Mouse (Mus musculus) ZHBTc4 (cell line): Measurements from ENCODE around the gene Ano1.

Experiments
- DNase-seq: peaks from one replicate; pipeline ENCODE4 v3.0.0-alpha.2; 2011; ENCODE audit warnings: low read depth, low spot score

The Ano1 gene

DNA sequence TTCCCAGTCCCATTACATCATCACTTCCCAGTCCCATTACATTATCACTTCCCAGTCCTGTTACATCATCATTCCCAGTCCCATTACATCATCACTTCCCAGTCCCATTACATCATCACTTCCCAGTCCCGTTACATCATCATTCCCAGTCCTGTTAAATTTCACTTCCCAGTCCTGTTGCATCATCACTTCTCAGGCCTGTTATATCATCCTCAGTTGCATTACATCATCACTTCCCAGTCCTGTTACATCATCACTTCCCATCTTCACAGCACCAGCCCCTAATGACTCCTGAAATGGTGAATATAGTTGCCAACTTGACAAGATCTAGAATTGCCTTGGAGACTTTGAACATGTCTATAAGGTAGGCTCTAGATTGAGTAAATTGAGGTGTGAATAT is 17.1 kb upstream of the Ano1 start:
- no peak for DNase-seq

DNA sequence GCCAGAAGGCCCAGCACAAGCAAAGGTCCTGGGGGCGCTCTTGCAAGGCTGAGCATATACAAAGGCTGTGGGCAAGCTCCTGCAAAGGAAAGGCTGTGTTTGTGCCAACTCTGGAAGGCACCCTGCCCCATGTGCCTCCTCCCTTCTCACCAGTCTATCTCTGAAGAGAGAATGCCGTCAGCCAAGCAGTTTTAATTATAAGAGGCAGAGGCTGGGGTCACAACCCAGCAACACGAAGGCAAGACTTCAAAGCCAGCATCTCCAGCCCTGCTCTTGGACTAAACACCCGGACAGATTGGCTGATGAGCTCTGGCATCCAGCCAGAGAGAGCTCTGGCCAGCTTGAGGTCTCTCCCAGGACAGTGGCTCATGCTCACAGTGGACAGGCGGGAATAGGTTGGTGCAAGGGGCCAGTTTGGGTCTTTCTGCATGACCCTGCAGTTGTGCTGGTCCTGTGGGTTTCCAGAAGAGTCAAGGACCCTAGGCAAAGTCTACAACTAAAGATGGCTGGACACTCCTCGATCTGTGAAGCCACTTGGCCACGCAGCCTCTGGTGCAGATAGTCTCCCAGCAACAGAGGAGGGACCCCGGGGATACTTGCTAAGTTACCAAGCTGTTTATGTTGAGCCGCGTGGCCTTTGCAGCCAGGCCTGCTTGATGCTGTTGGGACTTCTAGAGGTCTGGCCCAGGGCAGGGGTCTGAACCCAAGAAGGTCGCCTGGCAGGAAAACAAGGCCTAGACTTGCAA is 12.9 kb upstream of the Ano1 start:
- no peak for DNase-seq

DNA sequence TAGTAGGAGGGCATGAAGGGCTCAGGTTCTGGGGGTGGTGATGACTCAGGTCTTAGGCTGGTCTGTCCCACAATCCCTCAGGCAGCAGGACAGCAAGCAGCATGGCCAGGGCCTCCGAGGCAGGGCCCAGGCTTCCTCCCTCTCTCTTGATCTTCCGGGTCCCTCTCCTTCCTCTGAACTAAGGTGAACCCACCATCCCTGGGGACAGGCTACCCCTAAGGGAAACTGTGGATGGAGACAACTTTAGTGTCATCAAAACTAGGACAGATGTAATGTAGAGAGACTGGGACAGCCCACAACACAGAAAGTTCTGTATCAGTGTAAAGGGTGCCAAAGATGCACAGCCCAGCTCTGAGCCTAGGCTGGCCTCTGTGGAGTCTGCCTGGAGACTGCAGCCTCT is 12.2 kb upstream of the Ano1 start:
- no peak for DNase-seq

DNA sequence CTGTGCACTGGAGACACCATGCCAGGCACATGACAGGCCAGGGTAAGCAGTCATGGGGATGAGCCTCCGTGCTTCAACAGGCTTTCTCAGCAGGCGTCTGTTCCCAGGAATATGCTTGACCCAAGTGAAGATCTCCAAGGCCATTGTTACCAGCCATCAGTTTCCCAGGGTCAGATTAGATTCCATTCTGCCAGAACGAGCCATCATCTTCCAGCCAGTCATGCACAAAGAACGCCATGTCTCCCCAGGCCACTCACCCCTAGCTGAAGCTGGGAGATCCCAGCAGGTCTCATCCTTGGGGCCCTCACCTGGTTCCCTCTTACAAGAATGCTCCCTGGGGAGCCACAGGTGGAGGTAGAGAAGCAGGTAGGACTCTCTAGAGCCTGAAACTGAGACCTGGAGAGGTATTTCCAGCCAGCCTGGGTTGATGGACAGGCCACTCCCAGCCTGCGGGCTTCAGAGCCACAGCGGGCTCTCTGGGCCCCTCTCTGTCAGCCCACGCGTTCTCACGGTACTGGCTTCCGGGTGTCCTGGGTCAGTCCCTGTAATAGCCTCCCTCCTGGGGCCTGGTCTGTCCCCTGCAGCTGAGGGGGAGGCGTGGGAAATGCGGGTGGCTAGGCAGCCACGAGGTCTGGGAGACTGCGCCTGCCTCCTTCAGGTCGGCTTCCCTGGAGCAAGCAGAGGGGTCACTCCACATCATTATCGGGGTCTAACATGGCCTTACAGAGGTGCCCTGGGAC is 10.9 kb upstream of the Ano1 start:
- no peak for DNase-seq

DNA sequence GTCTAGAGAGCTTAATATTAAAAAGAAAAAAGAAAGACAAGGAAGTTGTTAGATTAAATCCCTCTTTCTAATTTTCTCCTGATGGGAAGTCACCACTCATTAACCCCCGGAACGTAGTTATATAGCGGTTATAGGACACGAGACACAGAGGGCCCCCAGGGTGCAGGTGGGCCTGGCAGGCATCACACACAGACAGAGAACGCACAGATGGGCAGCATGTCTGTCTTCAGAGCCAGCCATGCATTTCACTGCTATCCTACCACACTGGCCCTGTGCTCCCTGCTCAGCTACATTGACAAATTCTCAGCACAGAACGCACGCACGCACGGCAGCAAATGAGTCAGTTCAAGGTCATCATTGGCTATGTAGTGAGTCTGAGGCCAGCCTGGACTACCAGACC is 8.5 kb upstream of the Ano1 start:
- no peak for DNase-seq

DNA sequence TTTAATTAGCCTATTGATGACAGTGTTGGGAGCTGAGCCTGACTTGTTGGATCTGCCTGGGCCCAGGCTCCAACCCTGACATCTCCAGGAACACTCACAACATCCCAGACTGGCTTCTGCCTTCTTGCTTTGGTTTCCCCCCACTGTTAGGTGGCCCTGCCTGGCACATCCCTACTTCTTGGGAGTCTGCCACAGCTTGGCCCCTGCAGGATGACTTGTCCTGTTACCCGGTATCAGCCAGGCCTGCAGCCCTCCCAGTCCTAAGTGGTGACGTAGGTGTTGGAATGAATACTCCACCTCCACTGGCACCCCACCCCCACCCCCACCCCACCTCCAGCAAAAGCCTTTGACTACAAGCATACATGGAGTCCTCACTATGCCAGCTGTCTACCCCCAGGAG is 7.7 kb upstream of the Ano1 start:
- DNase-seq, result no peak

DNA sequence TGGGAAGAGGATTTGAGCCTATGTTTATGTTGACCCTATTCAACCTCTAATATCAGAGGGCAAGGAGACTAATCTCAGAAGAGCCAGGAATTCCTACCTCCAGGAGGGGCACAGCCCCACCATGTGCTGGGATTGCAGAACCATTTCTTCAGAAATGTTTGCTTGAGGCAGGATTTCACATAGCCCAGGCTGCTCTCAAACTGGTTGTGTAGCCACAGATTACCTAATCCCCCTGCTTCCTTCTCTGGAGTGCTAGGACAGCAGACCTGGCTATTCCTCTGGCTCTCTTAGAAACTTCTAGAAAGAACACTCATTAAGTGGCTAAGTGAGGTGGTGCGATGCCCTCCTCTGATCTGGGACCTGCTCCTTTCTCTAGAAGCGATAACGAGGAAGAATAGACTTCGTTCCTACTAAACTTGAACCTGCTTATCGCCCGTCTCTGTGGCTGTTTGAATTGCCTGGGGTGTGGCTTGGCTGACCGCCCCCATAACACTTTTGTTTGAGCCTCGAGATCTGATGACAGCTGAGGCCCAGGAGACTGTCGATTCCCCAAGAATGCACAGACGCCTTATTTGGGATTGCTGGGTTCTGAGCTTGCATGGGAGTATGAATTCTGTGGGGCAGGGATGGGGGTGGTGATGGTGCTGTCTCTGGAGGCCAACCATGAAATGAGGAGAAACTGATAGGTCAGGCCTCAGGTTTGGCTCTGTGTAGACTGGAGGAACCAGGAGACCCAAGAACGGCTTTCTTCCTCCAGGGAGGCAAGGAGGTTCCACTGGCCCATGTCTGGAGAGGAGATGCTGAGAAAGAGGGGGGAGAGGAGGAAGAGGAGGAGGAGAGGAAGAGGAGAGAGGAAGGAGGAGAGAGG is 4.0 kb upstream of the Ano1 start:
- DNase-seq, result no peak

DNA sequence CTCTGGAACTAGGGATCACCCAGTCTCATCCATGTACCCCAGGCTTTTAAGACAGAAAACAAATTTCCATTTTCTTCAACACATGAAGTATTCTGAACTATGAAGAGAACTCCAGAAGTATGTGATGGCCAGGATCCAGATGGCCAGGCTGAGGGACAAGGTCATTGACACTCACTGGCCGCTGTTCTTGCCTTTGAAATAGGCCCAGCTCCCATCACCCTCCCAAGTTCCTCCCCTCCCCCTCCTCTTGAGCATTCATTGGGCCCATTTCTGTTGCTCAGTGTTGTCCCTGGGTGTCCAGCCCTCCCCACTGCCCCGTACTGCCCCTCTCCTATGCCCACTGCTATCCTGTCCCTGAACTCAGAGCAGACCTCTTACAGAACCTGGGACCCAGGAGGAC is 2.9 kb upstream of the Ano1 start:
- DNase-seq, result no peak

DNA sequence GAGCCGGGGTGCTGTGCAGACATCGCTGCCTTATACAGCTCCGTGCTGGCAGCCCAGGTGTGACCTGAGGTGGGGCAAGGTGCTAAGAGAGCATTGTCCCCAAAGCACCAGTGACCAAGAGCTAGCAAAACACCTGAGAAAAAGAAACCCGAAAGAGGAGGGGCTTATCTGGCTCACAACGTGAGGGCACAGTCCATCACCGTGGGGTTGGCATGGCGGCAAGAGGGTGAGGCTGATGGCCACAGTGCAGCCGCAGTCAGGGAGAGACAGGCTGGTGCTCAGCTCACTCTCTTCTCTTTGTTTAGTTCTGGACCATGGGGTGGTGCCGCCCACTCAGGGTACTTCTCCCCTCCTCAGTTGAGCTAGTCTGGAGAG is 1.9 kb upstream of the Ano1 start:
- no peak for DNase-seq

DNA sequence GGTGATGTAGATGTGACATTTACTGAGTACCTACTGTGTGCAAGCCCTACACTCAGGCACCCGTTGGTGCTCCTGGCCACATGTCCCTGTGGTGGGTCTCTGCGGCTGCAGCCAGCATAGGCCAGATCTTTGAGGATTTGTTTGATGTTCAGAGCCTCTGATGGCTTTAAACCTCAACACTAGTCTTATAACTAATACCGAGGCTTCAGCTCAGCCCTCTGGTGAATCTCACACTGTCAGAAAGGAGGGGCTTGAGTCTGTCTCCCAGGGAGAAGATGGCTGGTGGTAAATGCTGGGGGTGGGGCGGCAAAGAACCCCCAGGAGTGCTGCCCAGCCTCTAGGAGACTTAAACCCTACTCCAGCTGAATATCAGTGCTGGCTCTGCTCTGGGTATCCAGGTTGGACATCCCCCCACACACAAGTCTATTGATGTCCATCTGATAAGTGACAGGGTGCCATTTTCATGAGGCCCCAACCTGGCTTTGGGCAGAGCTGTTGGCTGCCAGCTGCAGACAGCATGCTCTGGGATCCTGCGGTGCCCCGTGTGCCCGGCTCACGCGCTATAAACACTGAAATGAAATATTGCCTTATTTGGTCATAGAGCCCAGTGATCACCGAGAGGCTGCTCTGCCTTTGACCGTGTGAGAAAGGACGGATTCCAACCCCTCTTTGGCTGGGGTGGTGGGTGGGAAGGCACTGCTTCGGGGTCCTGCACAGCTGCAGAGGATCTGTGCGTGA is 1.3 kb upstream of the Ano1 start:
- DNase-seq, result no peak

DNA sequence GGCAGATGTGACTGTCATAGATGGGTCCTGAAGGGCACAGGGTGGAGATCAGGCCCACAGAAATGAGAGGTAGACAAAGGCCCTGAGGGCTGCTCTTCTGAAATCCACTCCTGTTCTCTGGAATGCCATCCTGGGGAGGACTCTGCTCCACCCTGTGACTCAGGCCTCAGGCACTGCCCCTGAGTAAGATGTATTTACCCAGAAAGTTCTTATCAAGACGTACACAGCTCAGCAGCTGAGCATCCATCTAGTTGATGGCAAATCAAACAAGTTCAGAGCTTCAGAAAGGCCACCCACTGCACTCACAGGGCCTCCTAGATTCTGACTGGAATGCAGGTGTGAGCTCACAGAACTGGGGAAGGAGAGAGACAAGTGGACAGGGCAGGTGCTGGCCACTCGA is 4.0 kb downstream of the Ano1 start:
- DNase-seq, result peak; percentile 11

DNA sequence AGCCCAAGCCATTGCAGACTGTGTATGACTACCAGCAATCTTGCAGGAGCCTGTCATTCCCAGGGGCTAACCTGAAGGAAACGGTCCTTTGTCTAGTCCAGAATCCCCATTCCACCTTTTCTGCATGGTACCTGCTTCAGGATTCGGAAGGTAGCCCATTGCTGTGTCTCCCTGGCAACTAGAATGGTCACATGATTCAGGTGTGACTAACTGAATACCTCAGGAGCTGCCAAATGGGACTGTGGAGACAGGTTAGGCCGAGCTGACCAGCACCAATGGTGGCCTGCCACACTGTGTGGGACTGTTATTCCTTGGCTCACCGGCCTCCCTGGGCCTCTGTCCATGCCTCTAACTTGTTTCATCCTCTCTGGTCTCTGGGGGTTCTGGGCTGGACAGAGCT is 5.3 kb downstream of the Ano1 start:
- DNase-seq, result no peak

DNA sequence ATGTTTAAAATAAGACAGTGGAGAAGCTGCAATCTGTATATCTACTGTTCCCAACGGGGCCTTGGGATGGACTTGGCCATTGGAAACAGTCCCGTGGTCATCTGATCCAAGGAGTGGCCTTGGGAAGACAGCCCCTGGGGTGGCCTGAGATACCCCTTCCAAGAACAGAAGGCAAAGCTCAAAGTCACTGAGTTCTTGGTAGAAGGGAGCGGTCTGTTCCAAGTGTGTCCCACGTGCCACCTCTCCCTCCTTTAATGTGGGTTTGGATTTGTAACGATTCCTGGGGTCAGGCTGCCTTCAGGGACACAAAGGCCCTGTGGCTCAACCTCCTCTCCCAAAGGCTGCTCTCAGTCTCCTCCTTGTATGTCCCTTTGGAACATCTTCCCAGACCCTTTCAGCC is 7.9 kb downstream of the Ano1 start:
- no peak for DNase-seq

DNA sequence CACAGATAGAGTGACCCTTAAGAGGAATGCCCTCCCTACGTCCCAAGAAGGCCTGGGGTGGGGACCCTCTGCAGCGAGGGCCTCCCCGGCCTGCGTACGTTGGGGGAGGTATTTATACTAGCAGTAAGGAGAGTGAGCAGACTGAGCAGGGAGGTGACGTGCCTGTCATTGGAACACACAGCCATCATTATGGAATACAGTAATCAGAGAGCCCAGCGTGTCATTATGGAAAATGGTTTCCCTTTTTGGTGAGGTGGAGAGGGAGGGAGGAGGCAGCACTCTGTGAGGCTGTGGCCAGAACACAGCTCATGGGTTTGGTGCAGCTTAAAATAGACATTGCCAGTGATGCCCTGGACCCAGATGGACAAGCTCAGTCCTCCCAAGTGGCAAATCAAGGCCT is 11.1 kb downstream of the Ano1 start:
- no peak for DNase-seq

DNA sequence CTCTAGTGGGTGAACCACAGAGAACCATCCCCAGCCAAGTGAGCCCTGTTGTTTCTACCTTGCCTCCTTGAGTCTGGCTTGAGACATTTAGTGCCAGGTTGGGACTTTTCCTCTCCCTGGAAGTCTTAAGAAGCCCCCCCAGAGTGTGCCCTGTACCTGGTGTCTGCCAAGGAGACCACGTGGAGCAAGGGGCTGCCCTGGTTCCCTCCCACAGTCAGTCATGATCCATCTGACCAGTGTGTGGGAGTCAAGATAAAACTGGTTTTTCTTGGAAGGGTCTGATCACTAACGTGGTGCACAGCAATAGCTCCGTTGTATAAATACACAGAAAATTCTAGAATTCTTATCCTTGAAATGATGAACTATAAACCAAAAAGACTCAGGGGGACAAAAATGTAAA is 12.0 kb downstream of the Ano1 start:
- no peak for DNase-seq

DNA sequence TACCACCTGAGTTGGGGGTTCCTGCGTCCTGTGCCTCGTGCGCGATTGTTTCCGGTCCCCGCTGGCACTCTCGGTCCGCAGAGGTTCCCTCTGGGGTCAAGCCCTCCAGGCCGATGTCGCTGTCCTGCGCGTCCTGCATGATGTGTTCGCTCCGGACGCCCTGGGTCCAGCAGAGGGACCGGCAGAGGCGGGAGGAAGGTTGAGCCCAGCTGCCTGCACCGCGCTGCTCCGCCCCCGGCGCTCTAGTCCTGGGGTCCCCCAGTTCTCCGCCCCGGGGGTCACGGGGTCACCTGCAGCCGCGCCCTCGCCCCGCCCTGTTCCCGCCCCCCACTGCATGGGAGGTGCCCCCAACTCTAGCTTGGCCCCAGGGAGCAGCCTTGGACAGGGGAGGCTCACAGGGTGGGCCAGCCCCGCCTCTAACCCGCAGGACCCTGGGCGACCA is 13.4 kb downstream of the Ano1 start:
- DNase-seq, result no peak

DNA sequence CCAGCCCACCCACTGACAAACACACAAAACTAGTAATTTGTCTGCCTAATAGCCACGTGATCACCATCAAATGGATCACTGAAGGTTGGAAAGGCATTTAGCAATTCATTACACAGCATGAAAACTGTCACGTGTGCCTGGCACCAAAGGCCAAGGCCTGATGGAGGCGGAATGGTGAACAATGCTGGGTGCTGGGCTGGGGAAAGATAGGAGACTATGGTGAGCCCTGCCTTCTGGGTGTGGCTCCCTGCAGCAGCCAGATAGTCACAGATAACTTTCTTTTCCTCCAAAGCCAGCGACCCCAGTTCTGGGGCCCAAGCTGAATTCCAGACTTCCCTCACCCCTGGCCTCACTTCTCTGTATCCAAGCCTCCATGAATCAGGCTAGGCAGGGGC is 19.9 kb downstream of the Ano1 start:
- peak; percentile 73 for DNase-seq

DNA sequence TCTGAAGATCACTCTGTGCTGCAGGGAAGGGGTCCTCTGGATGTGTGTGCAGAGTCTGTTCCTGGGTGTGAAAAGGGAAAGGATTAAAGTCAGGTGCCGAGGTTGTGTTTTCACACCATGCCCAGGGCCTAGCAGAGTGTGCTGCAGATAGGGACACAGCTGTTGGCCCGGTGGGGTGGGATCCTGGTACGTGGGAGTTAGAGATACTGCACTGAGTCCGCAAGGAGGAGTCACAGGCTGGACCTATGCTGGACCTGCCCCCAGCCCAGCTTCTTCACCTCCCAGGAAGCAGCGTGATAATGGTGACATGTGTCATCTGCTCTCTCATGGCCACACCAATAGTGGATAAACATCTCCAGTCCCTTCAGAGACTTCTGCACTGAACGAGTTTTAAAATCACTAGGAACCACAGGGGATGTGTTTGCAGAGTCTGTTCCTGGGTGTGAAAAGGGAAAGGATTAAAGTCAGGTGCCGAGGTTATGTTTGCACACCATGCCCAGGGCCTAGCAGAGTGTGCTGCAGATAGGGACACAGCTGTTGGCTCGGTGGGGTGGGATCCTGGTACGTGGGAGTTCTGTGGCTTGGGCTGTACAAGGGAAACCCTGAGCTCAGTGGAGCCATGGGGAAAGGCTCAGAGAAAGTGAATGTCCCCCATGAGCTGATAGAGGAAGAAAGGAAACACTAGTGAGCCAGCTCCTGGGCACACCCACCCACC is 20.4 kb downstream of the Ano1 start:
- no peak for DNase-seq

DNA sequence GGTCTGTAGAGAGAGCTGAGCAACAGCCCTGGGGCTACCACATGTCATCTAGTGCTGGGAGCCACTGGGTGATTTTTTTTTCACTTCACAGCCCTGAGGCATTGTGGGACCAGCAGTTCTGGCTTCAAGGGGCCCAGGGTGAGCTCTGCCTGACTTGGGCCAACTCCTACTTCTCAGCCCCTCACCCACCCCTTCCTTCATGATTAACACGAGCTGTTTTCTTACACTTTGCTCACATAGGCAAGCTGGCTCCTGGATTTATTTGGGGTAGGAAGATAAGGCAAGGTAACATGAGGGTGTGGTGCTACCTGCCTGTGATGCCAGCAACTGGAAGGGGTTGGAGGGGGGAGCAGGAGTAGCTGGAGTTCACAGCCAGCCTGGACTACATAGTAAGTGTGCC is 27.5 kb downstream of the Ano1 start:
- DNase-seq, result no peak

DNA sequence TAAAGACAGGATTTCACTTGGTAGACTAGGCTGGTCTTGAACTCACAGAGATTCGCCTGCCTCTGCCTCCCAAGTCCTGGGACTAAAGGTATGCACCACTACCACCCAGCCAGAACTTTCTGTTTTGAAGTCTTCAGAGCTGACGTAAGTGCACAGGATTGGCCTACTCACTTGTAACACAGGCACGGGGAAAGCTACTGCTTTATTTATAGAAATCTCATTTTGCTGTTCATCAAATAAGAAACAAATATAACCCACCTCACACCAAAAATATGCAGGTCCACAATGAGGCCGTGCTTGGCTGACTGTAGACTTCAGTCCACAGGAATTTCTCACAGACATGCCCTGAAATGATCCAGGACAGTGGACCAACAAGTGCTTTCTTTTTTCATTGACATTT is 31.8 kb downstream of the Ano1 start:
- DNase-seq, result no peak

DNA sequence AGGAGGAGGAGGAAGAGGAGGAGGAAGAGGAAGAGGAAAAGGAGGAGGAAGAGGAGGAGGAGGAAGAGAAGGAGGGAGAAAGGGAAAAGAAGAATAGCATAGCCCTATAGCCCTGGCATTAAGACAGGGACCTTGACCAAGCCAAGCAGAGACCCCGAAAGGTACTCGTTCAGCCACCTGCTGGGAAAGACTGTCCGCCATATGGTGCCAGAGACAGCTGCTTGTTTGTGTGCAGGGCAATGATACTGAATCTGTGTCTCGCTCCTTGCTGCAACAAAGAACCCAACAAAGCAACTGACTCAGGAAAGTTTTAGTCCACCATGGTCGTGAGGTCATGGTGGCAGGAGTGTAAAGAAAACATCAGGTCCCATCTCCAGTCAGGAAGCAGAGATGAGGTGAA is 34.0 kb downstream of the Ano1 start:
- no peak for DNase-seq
